Mouse (Mus musculus) cerebellum, adult 2 months (tissue): ENCODE results near the gene Trim44.

Source experiments
- CTCF ChIP-seq: fragments of 200-500 bp; IDR thresholded peaks from 2 replicates; pipeline ENCODE4 v1.5.1; 2011; ENCODE audit warnings: low read depth, mild to moderate bottlenecking, control low read depth, low read length, moderate library complexity, borderline replicate concordance; ENCODE audit not compliant: insufficient read depth
- POLR2A ChIP-seq: fragments of 200-500 bp; IDR thresholded peaks from 2 replicates; pipeline ENCODE4 v1.6.1; 2011; ENCODE audit warnings: low read length, control low read depth, borderline replicate concordance; ENCODE audit not compliant: insufficient read depth

- TF ChIP-seq CTCF (no peak), POLR2A (no peak)
These were observed 149.5 kb downstream of the Trim44 start for GRCm38 (mm10) chr2:102257964-102258605.
